Mouse (Mus musculus): Measurements from ENCODE around the gene Rbm8a.

GRCm38 (mm10) chr3:96675171-96675570, 45.4 kb downstream of the Rbm8a start:
- TF ChIP-seq TAL1 (IDR thresholded peaks at IDR 0.05; ENCODE audit: low read length) (no peak), GATA1 (IDR thresholded peaks at IDR 0.05; ENCODE audit: low read length) (no peak)
